Mouse (Mus musculus): ENCODE measurements at regions not wholly inside any gene's neighbourhood (a gene's known extent, or its start where the extent isn't known, plus 50 kb on each side); places are given as distances from the start of the nearest gene placed in this dataset.
"Not testable (repeated sequence)": the region's sequence is repeated elsewhere in the genome, so short reads cannot be mapped to it uniquely, and the experiment has no call there.

DNA sequence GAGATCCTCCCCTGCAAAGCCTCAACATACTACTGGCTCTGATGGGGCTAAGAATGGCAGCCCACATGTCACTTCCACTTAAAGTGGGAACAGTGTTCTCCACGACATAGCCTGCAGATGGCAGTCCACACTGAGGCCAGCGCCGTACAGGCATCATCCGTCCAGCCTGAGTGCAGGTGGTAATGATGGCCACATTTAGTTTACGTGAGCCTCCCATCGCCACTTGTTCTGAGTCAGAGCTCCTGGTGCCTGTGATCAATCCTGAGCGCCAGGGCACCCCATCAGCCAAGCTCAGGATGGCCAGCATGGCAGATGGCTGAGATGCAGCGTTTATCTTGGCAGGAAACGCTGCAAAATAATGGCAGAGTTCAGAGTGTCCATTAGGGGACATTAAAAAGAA is 159.6 kb downstream of the Adgrd1 start:
- Histone ChIP-seq H3K4me3 (no peak overlapping the region), H3K36me3 (no peaks in the 10 kb centered on the region), H3K27me3 (no peaks in the 10 kb centered on the region), H3K4me2 (no peak overlapping the region), H3K9ac (no peak overlapping the region), H3K4me1 (replicated peaks) (peaks cover 5% of the 10 kb centered on the region), H3K27ac (no peak overlapping the region), H3K9me3 (no peaks in the 10 kb centered on the region)
- peak; percentile 43; the same call in 1 of the 2 replicates for ATAC-seq (ENCODE audit: low FRiP score)
- 60% methylated on average over 9 of the region's 9 CpGs for WGBS

DNA sequence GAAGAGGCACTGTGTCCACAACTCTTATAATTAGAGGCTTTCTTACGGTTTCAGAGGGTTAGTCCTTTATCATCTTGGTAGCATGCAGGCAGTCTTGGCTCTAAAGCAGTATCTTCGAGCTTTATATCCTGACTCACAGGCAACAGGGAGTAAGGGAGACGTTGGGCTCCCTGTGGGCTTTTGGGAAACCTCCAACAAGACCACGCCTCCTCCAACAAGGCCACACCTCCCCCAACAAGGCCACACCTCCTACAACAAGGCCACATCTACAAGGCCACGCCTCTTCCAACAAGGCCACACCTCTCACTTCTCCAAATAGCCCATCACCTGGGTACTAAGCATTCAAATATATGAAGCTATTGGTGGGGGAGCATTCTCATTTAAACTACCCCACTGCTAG is 160.7 kb downstream of the Adgrd1 start:
- H3K4me2 ChIP-seq: no peak overlapping the region
- no peaks in the 10 kb centered on the region for H3K9me3 ChIP-seq
- WGBS: 74% methylated on average over 5 of the region's 5 CpGs
- H3K36me3 ChIP-seq: no peaks in the 10 kb centered on the region
- H3K27me3 ChIP-seq: no peaks in the 10 kb centered on the region
- H3K27ac ChIP-seq: no peak overlapping the region
- no peak overlapping the region for H3K9ac ChIP-seq
- no peak overlapping the region for H3K4me3 ChIP-seq
- no peak for ATAC-seq (ENCODE audit: low FRiP score)
- H3K4me1 ChIP-seq (replicated peaks): peaks cover 4% of the 10 kb centered on the region; the same call in 1 of the 2 replicates

DNA sequence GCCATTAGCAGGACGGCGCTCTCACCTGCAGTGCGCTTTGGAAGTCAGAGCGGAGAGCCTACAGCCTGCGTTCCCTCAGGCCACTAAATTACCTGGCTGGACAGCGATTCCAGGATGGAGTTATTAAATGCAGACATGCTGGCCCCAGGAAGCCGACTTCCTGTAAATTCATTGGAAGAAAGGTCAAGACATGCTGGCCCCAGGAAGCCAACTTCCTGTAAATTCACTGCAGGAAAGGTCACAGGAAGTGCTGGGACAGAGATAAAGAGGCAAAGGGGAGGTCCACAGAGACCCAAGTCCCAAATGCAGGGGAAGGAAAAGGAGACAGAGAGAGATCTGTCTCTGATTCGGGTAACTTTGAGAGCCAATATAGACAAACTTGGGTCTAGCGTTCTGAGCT is 164.1 kb downstream of the Adgrd1 start:
- Histone ChIP-seq H3K9ac (no peak overlapping the region), H3K9me3 (no peaks in the 10 kb centered on the region), H3K4me2 (no peak overlapping the region), H3K27me3 (no peaks in the 10 kb centered on the region), H3K4me1 (replicated peaks) (peaks cover 11% of the 10 kb centered on the region), H3K4me3 (no peak overlapping the region), H3K36me3 (no peaks in the 10 kb centered on the region), H3K27ac (no peak overlapping the region)
- 78% methylated on average over 9 of the region's 9 CpGs for WGBS
- ATAC-seq (ENCODE audit: low FRiP score): no peak

DNA sequence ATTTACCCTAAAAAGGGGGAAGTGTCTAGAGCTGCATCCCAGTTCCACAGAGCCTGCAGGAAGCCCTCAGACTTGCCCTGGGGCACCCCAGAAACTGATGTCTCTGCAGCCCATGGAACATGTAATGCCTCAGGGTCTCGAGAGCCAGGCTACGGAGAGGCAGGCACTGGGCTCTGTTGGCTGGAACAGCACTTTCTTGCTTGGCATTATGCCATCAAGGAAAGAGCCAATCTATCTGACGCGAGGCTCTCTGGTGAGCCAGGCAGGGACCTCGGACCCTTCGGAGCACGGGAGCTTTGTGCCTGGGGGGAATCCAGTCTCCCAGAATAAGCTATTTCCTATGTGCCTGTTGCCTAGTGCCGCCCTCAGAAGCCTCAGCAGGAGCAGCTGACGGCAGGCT is 166.6 kb downstream of the Adgrd1 start:
- H3K4me1 ChIP-seq (replicated peaks): peaks cover 26% of the 10 kb centered on the region

DNA sequence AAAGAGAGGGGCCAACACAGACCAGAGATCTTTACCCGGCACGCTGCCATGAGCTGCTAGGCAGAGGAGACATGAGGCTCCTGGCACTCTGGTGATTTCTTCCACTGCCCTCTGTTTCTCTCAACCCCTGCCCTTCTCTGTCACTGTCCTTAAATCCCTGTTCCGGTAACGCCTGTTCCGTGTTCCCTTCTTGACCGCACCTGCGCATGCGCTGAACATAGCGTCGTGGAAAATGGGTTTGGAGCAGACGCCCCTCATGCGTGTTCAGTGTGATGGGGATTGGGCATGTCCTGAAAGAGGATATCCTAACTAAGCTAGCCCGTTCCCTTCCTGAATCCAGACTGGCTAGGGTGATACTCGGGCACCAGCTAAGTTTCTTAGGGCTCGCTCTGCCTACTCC is 167.8 kb downstream of the Adgrd1 start:
- H3K27ac ChIP-seq: no peak overlapping the region
- H3K4me2 ChIP-seq: no peak overlapping the region
- H3K36me3 ChIP-seq: no peaks in the 10 kb centered on the region
- H3K4me3 ChIP-seq: no peak overlapping the region
- WGBS: 96% methylated on average over 15 of the region's 15 CpGs
- H3K4me1 ChIP-seq (replicated peaks): peaks cover 33% of the 10 kb centered on the region
- no peak for ATAC-seq (ENCODE audit: low FRiP score)
- no peaks in the 10 kb centered on the region for H3K27me3 ChIP-seq
- H3K9me3 ChIP-seq: no peaks in the 10 kb centered on the region
- H3K9ac ChIP-seq: no peak overlapping the region

More for the DNA sequence above, 166.6 kb downstream of the Adgrd1 start:
- Histone ChIP-seq H3K4me2 (no peak overlapping the region), H3K4me3 (no peak overlapping the region), H3K36me3 (no peaks in the 10 kb centered on the region), H3K9ac (0 out of 2 replicates have a peak overlapping the region, but pooled peaks have one; percentile 19), H3K9me3 (no peaks in the 10 kb centered on the region), H3K27me3 (no peaks in the 10 kb centered on the region), H3K27ac (no peak overlapping the region)
- WGBS: 47% methylated on average over 9 of the region's 9 CpGs
- no peak for ATAC-seq (ENCODE audit: low FRiP score)

DNA sequence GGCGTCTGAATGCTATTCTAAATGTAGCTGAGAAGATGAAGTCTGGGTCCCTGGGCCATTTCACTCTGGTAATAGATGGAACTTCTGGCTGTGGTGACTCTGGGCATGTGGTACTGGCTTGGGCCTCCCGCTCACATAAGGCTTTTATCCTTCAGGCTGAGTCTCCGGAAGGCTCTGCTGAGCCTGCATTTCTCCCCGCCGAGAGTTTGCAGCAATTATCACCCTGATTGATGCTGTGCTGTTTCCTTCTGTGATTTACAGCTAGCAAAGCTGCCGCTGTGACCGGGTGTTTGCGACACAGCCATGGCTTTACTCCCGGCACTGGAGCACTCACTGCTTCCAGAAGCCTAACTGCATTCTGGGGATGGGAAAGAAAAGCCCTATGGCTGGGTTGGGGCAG is 171.9 kb downstream of the Adgrd1 start:
- Histone ChIP-seq H3K4me2 (no peak overlapping the region), H3K27ac (peak overlapping the region; percentile 55), H3K9ac (no peak overlapping the region), H3K9me3 (no peaks in the 10 kb centered on the region), H3K4me1 (replicated peaks) (peaks cover 36% of the 10 kb centered on the region), H3K4me3 (no peak overlapping the region), H3K27me3 (0 out of 2 replicates have a peak, but pooled peaks cover 5% of the 10 kb centered on the region), H3K36me3 (no peaks in the 10 kb centered on the region)
- no peak for ATAC-seq (ENCODE audit: low FRiP score)
- WGBS: 42% methylated on average over 9 of the region's 9 CpGs

DNA sequence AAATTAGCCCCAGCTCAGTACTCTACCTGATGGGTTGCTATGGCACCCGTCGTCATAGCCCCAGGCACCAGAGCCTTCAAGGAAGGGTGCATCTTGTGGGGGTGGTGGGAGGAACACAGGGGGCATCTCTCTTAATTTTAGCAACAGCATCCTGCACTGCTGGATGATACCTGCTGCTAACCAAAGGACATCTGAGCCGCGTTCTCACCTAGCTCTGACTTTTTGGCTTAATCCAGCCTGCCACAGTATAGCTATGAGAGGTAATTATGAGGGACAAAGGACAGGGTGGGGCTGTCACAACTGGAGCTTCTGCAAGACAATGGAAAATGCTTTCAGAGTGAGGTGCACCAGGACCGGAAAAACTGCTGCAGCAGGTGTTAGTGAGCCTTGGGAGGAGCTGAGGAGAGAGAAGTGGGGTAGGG is 173.5 kb downstream of the Adgrd1 start:
- Histone ChIP-seq H3K9ac (no peak overlapping the region), H3K4me2 (no peak overlapping the region), H3K27ac (no peak overlapping the region), H3K27me3 (0 out of 2 replicates have a peak, but pooled peaks cover 5% of the 10 kb centered on the region), H3K4me3 (no peak overlapping the region), H3K36me3 (no peaks in the 10 kb centered on the region), H3K9me3 (no peaks in the 10 kb centered on the region), H3K4me1 (replicated peaks) (peaks cover 35% of the 10 kb centered on the region)
- 24% methylated on average over 5 of the region's 5 CpGs for WGBS
- ATAC-seq (ENCODE audit: low FRiP score): no peak

DNA sequence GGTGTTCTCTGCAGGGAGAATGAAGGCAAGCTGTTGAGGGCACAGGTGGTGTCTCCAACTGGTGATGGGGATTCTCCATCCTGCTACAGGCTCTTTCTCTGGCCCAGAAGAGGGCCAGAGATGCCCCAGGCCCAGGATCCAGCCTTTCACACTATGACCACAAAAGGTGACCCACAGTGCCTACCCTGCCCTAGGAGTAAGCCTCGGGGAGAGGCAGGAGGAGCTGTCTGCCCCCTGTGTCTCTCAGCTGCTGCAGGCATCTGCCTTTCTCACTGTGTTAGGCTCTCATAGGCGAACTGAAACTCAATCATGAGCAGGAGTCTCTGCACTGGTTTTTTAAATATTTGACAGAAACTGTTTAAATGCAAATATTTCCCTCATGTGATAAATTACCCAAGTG is 184.9 kb downstream of the Adgrd1 start:
- no peak for ATAC-seq (ENCODE audit: low FRiP score)
- Histone ChIP-seq H3K9ac (0 out of 2 replicates have a peak overlapping the region, but pooled peaks have one; percentile 0), H3K4me2 (no peak overlapping the region), H3K9me3 (no peaks in the 10 kb centered on the region), H3K27me3 (no peaks in the 10 kb centered on the region), H3K4me3 (no peak overlapping the region), H3K27ac (peak overlapping the region; percentile 79), H3K4me1 (replicated peaks) (peaks cover 32% of the 10 kb centered on the region), H3K36me3 (no peaks in the 10 kb centered on the region)
- WGBS: 20% methylated on average over 2 of the region's 2 CpGs

DNA sequence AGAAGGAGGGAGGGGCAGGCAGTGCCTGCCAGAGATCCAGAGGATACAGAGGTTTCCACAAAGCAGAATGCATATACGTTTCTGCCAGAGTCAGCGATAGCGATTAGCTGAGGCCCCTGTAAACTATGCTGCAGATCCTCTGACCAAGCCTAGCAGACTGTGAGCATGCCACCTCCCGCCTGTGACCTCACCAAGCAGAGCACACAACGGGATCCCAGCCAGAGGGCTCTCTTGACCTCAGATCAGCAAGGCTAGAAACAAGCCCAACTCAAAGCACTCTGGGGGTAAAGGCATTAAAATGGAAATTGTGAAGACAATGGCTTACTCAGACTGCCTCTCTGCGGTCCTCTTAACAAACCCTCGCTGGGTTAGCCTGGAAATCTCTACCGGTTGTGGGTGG is 185.6 kb downstream of the Adgrd1 start:
- 0 out of 2 replicates have a peak overlapping the region, but pooled peaks have one; percentile 0 for H3K9ac ChIP-seq
- 2% methylated on average over 8 of the region's 8 CpGs for WGBS
- H3K27me3 ChIP-seq: 0 out of 2 replicates have a peak, but pooled peaks cover 3% of the 10 kb centered on the region
- no peak overlapping the region for H3K4me3 ChIP-seq
- H3K36me3 ChIP-seq: no peaks in the 10 kb centered on the region
- H3K4me1 ChIP-seq (replicated peaks): peaks cover 32% of the 10 kb centered on the region
- H3K9me3 ChIP-seq: no peaks in the 10 kb centered on the region
- peak overlapping the region; percentile 79 for H3K27ac ChIP-seq
- H3K4me2 ChIP-seq: no peak overlapping the region
- no peak for ATAC-seq (ENCODE audit: low FRiP score)

DNA sequence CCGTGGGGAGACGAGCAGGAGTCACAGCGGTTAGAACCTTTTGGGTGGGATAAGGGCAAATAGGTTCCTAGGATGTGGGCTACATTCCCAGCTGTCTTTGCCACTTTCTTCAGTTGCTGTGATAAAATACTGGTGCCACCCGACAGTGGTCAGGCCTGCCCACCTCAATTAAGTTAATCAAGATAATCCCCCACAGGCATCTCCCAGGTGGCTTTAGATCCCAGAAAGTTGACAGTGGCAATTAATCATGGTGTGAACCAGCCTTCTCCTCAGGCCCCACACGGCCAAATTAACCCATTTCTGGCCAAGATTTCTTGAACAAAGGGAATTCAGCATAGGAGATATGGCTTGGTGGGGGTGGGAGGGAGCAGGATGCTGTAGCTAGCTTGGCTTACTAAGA is 186.3 kb downstream of the Adgrd1 start:
- Histone ChIP-seq H3K9me3 (no peaks in the 10 kb centered on the region), H3K36me3 (no peaks in the 10 kb centered on the region), H3K4me1 (replicated peaks) (peaks cover 32% of the 10 kb centered on the region), H3K9ac (no peak overlapping the region), H3K27ac (peak overlapping the region; percentile 79), H3K27me3 (0 out of 2 replicates have a peak, but pooled peaks cover 3% of the 10 kb centered on the region), H3K4me2 (no peak overlapping the region), H3K4me3 (no peak overlapping the region)
- ATAC-seq (ENCODE audit: low FRiP score): no peak
- 21% methylated on average over 5 of the region's 5 CpGs for WGBS

DNA sequence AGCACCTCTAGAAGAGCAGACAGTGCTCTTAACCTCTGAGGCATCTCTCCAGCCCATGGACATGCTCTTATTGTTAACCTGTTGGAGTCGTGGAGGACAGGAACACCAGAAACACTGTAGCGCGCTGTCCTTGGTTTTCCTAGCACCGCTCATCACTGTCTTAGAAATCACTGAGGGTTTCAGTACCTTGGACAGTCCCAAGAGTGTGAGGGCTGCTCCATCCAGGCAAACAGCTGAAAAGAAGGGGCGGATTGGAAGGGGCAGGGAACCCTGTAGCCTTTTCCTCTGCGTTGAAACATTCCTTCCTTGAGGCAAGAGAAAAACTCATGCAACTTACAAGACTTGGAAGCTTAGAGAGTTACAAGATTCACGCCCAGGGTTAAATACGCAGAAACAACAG is 190.9 kb downstream of the Adgrd1 start:
- H3K27me3 ChIP-seq: 0 out of 2 replicates have a peak, but pooled peaks cover 3% of the 10 kb centered on the region
- H3K36me3 ChIP-seq: no peaks in the 10 kb centered on the region
- no peaks in the 10 kb centered on the region for H3K9me3 ChIP-seq
- ATAC-seq (ENCODE audit: low FRiP score): no peak
- peaks cover 7% of the 10 kb centered on the region for H3K4me1 ChIP-seq (replicated peaks)
- H3K27ac ChIP-seq: no peak overlapping the region
- WGBS: 18% methylated on average over 8 of the region's 8 CpGs
- H3K9ac ChIP-seq: no peak overlapping the region
- no peak overlapping the region for H3K4me3 ChIP-seq
- H3K4me2 ChIP-seq: no peak overlapping the region

DNA sequence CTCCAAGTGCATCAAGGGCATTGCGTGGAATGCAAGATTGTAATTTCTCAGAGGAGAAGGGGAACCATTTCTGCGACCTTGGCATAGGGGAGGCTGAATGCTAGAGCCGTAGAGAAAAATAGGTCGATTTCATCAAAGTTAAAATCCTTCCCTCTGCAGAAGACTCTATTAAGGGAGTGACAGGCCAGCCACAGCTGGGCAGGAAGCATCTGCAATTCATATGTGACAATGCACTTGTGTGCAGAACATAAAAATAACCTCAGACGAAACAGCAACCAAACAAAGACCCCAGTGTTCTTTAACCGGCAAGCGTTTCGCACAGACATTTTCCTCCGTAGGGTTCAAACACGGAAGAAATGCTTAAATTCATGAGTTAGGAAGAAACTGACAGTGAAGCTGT is 196.3 kb downstream of the Adgrd1 start:
- not testable (repeated sequence) for H3K27ac ChIP-seq; H3K9me3 ChIP-seq; H3K4me1 ChIP-seq (replicated peaks); ATAC-seq (ENCODE audit: low FRiP score); H3K4me2 ChIP-seq; H3K36me3 ChIP-seq; H3K9ac ChIP-seq; H3K4me3 ChIP-seq; H3K27me3 ChIP-seq
- WGBS: 61% methylated on average over 10 of the region's 10 CpGs

DNA sequence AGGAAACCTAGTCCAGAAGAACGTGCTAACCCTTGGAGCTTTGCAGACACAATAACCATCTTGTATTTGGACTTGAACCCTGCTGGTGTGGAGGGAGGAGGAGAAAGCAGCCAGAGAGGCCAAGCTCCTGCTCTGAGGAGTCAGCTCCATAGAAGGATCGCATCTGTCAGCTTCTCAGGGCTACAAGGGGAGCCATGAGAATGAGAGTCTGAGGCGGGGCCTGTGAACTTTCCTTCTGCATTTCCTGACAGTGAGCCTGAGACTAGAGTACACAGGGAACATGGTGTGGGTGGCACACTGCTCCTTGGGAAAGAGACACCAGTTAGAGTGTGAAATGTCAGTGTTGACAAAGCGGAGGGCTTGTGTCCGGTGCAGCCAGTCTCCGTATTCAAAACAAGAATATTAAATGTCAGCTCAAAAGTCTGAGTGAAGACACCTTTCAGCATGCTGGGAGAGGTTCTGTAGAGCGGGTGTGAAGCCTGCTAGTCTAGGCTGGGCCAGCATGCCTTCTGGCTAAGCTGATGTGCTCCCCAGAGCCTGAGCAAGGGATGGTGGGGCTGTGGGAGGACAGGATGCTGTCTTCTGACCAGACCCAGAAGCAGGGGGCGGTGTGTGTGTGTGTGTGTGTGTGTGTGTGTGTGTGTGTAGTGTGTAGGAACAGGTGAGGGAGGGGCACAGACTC is 198.5 kb downstream of the Adgrd1 start:
- not testable (repeated sequence) for ATAC-seq (ENCODE audit: low FRiP score); H3K36me3 ChIP-seq; H3K4me3 ChIP-seq; H3K4me2 ChIP-seq; H3K27me3 ChIP-seq; H3K9ac ChIP-seq; H3K27ac ChIP-seq; H3K9me3 ChIP-seq
- H3K4me1 ChIP-seq (replicated peaks): peaks cover 20% of the 10 kb centered on the region
- WGBS: 74% methylated on average over 8 of the region's 8 CpGs

Measured in hindbrain, embryonic 13.5 days (tissue).